Mouse (Mus musculus) lung, embryonic 14.5 days (tissue): ENCODE measurements around the gene Slc6a9. TPM values are rescaled to one million over a fixed set of nuclear protein-coding genes. Genes with fewer than 3 reads are reported as not detected.

Experiments used
- ATAC-seq: fragments of 200-750 bp; cut with Nextera tagmentation; 2 replicates; pipeline ENCODE4 v1.8.0; 2017; ENCODE audit warnings: mild to moderate bottlenecking, moderate TSS enrichment, moderate library complexity; ENCODE audit not compliant: insufficient read depth
- DNase-seq: peaks from one replicate; pipeline ENCODE4 v3.0.0-alpha.2; 2015
- H3K27ac ChIP-seq: fragments of 300-500 bp; sonication (generic); 2 replicates; pipeline ENCODE4 v1.5.1; 2014; ENCODE audit warnings: low read depth, mild to moderate bottlenecking, moderate library complexity
- H3K27me3 ChIP-seq: fragments of 300-500 bp; sonication (generic); 2 replicates; pipeline ENCODE4 v1.6.1; 2014; ENCODE audit warnings: low read length, control low read depth; ENCODE audit not compliant: insufficient read depth
- H3K36me3 ChIP-seq: fragments of 300-500 bp; sonication (generic); 2 replicates; pipeline ENCODE4 v1.6.1; 2014; ENCODE audit warnings: control low read depth; ENCODE audit not compliant: insufficient read depth
- H3K4me1 ChIP-seq: fragments of 300-500 bp; sonication (generic); 2 replicates; pipeline ENCODE4 v1.6.1; 2014; ENCODE audit warnings: antibody characterized with exemption, control low read depth; ENCODE audit not compliant: insufficient read depth
- H3K4me2 ChIP-seq: fragments of 300-500 bp; sonication (generic); 2 replicates; pipeline ENCODE4 v1.6.1; 2014; ENCODE audit warnings: mild to moderate bottlenecking
- H3K4me3 ChIP-seq: fragments of 300-500 bp; sonication (generic); 2 replicates; pipeline ENCODE4 v1.5.1; 2014; ENCODE audit warnings: low read depth, low read length
- H3K9ac ChIP-seq: fragments of 300-500 bp; sonication (generic); 2 replicates; pipeline ENCODE4 v1.6.1; 2014
- H3K9me3 ChIP-seq: fragments of 300-500 bp; sonication (generic); 2 replicates; pipeline ENCODE4 v1.6.1; 2016; ENCODE audit warnings: low read depth, low read length, control low read depth
- CTCF ChIP-seq: IDR thresholded peaks from 2 replicates; pipeline ENCODE4 v1.5.1; 2016; ENCODE audit warnings: antibody characterized with exemption, low read depth
- WGBS: fragments of 180-500 bp; shearing (Covaris S2); extraction: QIAGEN DNeasy Blood & Tissue Kit; methylation state at CpG from one replicate; pipeline ENCODE4 v1.1.7; 2014; 5-methylcytosine and 5-hydroxymethylcytosine counted together
- polyA plus RNA-seq: library from polyadenylated mRNA; unstranded; fragments of >200 nt; fragmentation: Nextera tagmentation; extraction: Ambion mirVana; gene quantifications from 2 replicates; pipeline ENCODE4 v1.2.1, GENCODE M21; 2014

Slc6a9 gene
- polyA plus RNA-seq, 1 experiment from 2014 or later = 9.7 TPM

DNA sequence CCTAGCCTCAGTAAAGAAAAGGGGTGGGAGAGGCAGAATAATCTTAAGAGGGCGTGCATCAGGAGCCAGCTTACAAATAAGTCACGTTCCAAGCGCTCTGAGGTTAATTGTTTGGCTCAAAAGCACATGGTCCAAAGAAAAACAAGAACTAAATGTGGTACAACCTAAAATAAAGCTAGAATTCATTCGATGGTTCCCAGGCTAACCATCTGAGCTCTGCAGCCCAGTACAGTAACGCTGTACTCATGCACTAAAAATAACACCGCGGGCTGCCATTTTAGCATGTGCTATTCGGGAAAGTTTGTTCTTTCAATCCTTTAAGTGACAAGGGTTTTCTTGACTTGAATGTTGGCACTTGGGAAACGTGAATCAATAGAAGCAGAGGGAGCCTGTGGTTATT lies 26.3 kb downstream of the Slc6a9 start:
- Histone ChIP-seq H3K9me3 (no peaks in the 10 kb centered on the region), H3K4me2 (no peak overlapping the region), H3K36me3 (peaks cover 17% of the 10 kb centered on the region; the same call in 1 of the 2 replicates), H3K27ac (no peak overlapping the region), H3K9ac (no peak overlapping the region), H3K27me3 (no peaks in the 10 kb centered on the region), H3K4me3 (no peak overlapping the region), H3K4me1 (no peaks in the 10 kb centered on the region)
- TF ChIP-seq CTCF = no peak
- WGBS = 76% methylated on average over 9 of the region's 9 CpGs
- DNase-seq (no peak), ATAC-seq (no peak)

- no peak overlapping the region for H3K4me2 ChIP-seq
- TF ChIP-seq CTCF = no peak
- 0 out of 2 replicates have a peak, but pooled peaks cover 7% of the 10 kb centered on the region for H3K36me3 ChIP-seq
- ATAC-seq = no peak
- 40% methylated on average over 4 of the region's 4 CpGs for WGBS
- H3K27me3 ChIP-seq = no peaks in the 10 kb centered on the region
- peak; percentile 35 for DNase-seq
- no peaks in the 10 kb centered on the region for H3K9me3 ChIP-seq
- no peak overlapping the region for H3K9ac ChIP-seq
- no peaks in the 10 kb centered on the region for H3K4me1 ChIP-seq
- H3K4me3 ChIP-seq = no peak overlapping the region
- no peak overlapping the region for H3K27ac ChIP-seq
These were observed 28.5 kb downstream of the Slc6a9 start for GRCm38 (mm10) chr4:117862823-117863222.

DNA sequence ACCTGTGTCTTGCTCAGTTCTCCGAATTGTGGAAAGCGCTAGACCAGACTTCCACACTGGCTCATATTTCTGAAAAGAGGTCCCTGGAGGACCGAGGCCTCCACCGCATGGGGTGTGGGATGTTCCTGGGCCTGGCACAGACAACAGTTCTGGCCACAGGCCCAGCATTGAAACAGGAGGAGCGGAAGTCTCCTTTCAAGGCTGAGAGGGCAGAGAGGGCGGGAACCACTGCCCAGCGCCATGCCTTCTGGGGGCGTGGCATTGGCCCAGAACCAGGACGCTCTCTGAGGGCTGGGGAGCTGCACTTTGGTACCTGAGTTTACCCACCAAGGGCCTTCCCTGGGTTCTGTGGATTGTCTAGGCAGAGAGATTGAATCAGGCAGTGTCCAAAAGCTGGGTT lies 31.8 kb downstream of the Slc6a9 start:
- H3K4me2 ChIP-seq = no peak overlapping the region
- H3K27me3 ChIP-seq = no peaks in the 10 kb centered on the region
- 0 out of 2 replicates have a peak, but pooled peaks cover 7% of the 10 kb centered on the region for H3K36me3 ChIP-seq
- H3K4me1 ChIP-seq = no peaks in the 10 kb centered on the region
- DNase-seq = peak; percentile 70
- TF ChIP-seq CTCF = no peak
- H3K9ac ChIP-seq = no peak overlapping the region
- ATAC-seq = 0 out of 2 replicates have a peak, but pooled peaks have one; percentile 25
- H3K27ac ChIP-seq = no peak overlapping the region
- no peaks in the 10 kb centered on the region for H3K9me3 ChIP-seq
- WGBS = 63% methylated on average over 9 of the region's 9 CpGs
- no peak overlapping the region for H3K4me3 ChIP-seq

- no peak for TF ChIP-seq CTCF
These were observed 32.7 kb downstream of the Slc6a9 start for GRCm38 (mm10) chr4:117867000-117867399.

GRCm38 (mm10) chr4:117867823-117868222 lies 33.5 kb downstream of the Slc6a9 start:
- Histone ChIP-seq H3K36me3 (0 out of 2 replicates have a peak, but pooled peaks cover 7% of the 10 kb centered on the region), H3K4me3 (no peak overlapping the region), H3K9me3 (no peaks in the 10 kb centered on the region), H3K4me2 (peak overlapping the region; percentile 33; the same call in 1 of the 2 replicates), H3K27ac (no peak overlapping the region), H3K27me3 (no peaks in the 10 kb centered on the region), H3K4me1 (peaks cover 5% of the 10 kb centered on the region; the same call in 1 of the 2 replicates), H3K9ac (no peak overlapping the region)
- peak; percentile 83 for TF ChIP-seq CTCF
- peak; percentile 19; the same call in 1 of the 2 replicates for ATAC-seq
- DNase-seq = peak; percentile 86
- WGBS = 15% methylated on average over 24 of the region's 24 CpGs

More at GRCm38 (mm10) chr4:117867000-117867399, 32.7 kb downstream of the Slc6a9 start:
- WGBS = 41% methylated on average over 6 of the region's 6 CpGs
- no peak for DNase-seq
- ATAC-seq = no peak
- Histone ChIP-seq H3K4me2 (no peak overlapping the region), H3K9me3 (no peaks in the 10 kb centered on the region), H3K4me1 (no peaks in the 10 kb centered on the region), H3K4me3 (no peak overlapping the region), H3K36me3 (0 out of 2 replicates have a peak, but pooled peaks cover 7% of the 10 kb centered on the region), H3K27me3 (no peaks in the 10 kb centered on the region), H3K27ac (no peak overlapping the region), H3K9ac (no peak overlapping the region)

DNA sequence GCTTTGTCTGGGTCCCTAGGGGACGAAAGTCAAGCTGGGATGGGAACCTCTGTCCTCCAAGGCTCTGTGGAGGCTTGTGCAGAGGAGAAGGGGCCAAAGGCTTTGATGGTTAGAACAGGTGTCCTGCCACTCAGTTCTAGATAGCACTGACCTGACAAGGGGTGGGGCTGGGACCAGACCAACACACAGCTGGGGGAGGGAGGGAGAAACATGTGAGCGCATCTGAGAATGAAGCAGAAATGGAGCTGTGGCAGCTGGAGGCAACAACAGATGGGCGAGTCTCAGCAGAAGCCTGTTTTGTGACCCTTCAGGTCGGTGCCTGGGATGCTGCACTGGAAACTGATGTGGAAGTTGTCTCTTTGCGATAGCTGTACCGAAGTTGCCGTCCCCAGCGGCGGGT lies 35.0 kb downstream of the Slc6a9 start:
- Histone ChIP-seq H3K36me3 (peaks cover 15% of the 10 kb centered on the region; the same call in 1 of the 2 replicates), H3K27ac (no peak overlapping the region), H3K4me3 (no peak overlapping the region), H3K9ac (no peak overlapping the region), H3K27me3 (no peaks in the 10 kb centered on the region), H3K4me2 (no peak overlapping the region), H3K9me3 (no peaks in the 10 kb centered on the region), H3K4me1 (peaks cover 6% of the 10 kb centered on the region; the same call in 1 of the 2 replicates)
- no peak for DNase-seq
- ATAC-seq = no peak
- TF ChIP-seq CTCF = no peak
- WGBS = 66% methylated on average over 9 of the region's 9 CpGs

GRCm38 (mm10) chr4:117870437-117870836 lies 36.1 kb downstream of the Slc6a9 start:
- Histone ChIP-seq H3K4me3 (no peak overlapping the region), H3K9ac (no peak overlapping the region), H3K4me1 (peaks cover 6% of the 10 kb centered on the region; the same call in 1 of the 2 replicates), H3K27ac (no peak overlapping the region), H3K27me3 (no peaks in the 10 kb centered on the region), H3K36me3 (peaks cover 13% of the 10 kb centered on the region; the same call in 1 of the 2 replicates), H3K4me2 (no peak overlapping the region), H3K9me3 (no peaks in the 10 kb centered on the region)
- DNase-seq (no peak), ATAC-seq (no peak)
- 20% methylated on average over 1 of the region's 1 CpGs for WGBS
- no peak for TF ChIP-seq CTCF
